11 mouse cellular contexts compared by ENCODE assay signal in genomic region chr9:63711580-63712230, GRCm38 (mm10). TPM values are rescaled to one million over a fixed set of nuclear protein-coding genes. Genes with fewer than 3 reads are reported as not detected.
DNase-seq lines count a peak whose midpoint lies in the region; ATAC-seq and TF ChIP-seq lines count a peak whose summit lies in the region.
"Had no signal": no experiment of that assay in that cellular context is flagged by ENCODE, and none has a peak within 500 bp of the region (broad histone marks: within the 10 kb centered on the region; RNA-seq: fewer than 3 reads in every experiment).

No protein-coding gene starts in this region.

- no peak overlapping the region for H3K9ac ChIP-seq in liver, postnatal 0 days (replicated peaks)
- no peak overlapping the region for H3K9ac ChIP-seq in liver, embryonic 11.5 days (ENCODE audit: low read depth, low read length)

- peaks cover 9% of the 10 kb centered on the region; the same call in 1 of the 2 replicates for H3K36me3 ChIP-seq in liver, postnatal 0 days (replicated peaks; ENCODE audit: insufficient read depth, low read length)
- H3K36me3 ChIP-seq in liver, embryonic 11.5 days (ENCODE audit: control insufficient read depth, insufficient read depth, low read length): peaks cover 4% of the 10 kb centered on the region; the same call in 1 of the 2 replicates

- no peak for TF ChIP-seq EP300 in liver, postnatal 0 days (IDR thresholded peaks at IDR 0.05; ENCODE audit: low read depth)

- H3K9me3 ChIP-seq in liver, postnatal 0 days (ENCODE audit: low read length): no peaks in the 10 kb centered on the region
- H3K9me3 ChIP-seq in liver, embryonic 11.5 days (ENCODE audit: control insufficient read depth, low read length): no peaks in the 10 kb centered on the region

- H3K4me1 ChIP-seq in liver, postnatal 0 days (ENCODE audit: insufficient read depth): peaks cover 33% of the 10 kb centered on the region
- peaks cover 49% of the 10 kb centered on the region for H3K4me1 ChIP-seq in liver, embryonic 11.5 days (replicated peaks; ENCODE audit: control insufficient read depth, insufficient read depth, low read length)

- no peak overlapping the region for H3K4me2 ChIP-seq in liver, postnatal 0 days (ENCODE audit: low read depth, low read length)
- no peak overlapping the region for H3K4me2 ChIP-seq in liver, embryonic 11.5 days

- WGBS in liver, postnatal 0 days (ENCODE audit: insufficient replicate concordance): 73% methylated on average over 13 of the region's 13 CpGs
- 78% methylated on average over 13 of the region's 13 CpGs for WGBS in liver, embryonic 11.5 days

- TF ChIP-seq CTCF in liver, postnatal 0 days (IDR thresholded peaks at IDR 0.05; ENCODE audit: low read depth): no peak

- peak; percentile 29; the same call in 1 of the 2 replicates for ATAC-seq in liver, postnatal 0 days
- no peak for ATAC-seq in liver, embryonic 11.5 days (replicated peaks; ENCODE audit: low FRiP score)
- ATAC-seq in inflammation-experienced regulatory T-cells, adult 6 months: peak; percentile 41
- ATAC-seq in frontal cortex, adult (ENCODE audit: low TSS enrichment): no peak

- H3K27me3 ChIP-seq in liver, postnatal 0 days (ENCODE audit: insufficient read depth, low read length): no peaks in the 10 kb centered on the region
- H3K27me3 ChIP-seq in liver, embryonic 11.5 days (replicated peaks; ENCODE audit: control insufficient read depth, insufficient read depth, low read length): no peaks in the 10 kb centered on the region

- no peak for DNase-seq in liver, postnatal 0 days
- no peak for DNase-seq in liver, embryonic 11.5 days (ENCODE audit: low spot score)
- DNase-seq in adrenal gland, postnatal 14 days: peak; percentile 88
- DNase-seq in naive thymus-derived CD4-positive, alpha-beta T cell, adult 2 months (ENCODE audit: low read depth): peak; percentile 42
- no peak for DNase-seq in right cerebral cortex, postnatal 25 days
- DNase-seq in cerebellum, postnatal 14 days: no peak
- DNase-seq: thymus, postnatal 36 days had no signal

- H3K4me3 ChIP-seq in liver, postnatal 0 days (ENCODE audit: low read depth, low read length): no peak overlapping the region
- H3K4me3 ChIP-seq in liver, embryonic 11.5 days (ENCODE audit: low read depth, low read length): no peak overlapping the region
- H3K4me3 ChIP-seq: forebrain, embryonic 10.5 days; limb, embryonic 10.5 days had no signal

- H3K27ac ChIP-seq in liver, postnatal 0 days (ENCODE audit: low read depth): no peak overlapping the region
- H3K27ac ChIP-seq in liver, embryonic 11.5 days (ENCODE audit: low read depth, low read length): no peak overlapping the region
- H3K27ac ChIP-seq: forebrain, embryonic 10.5 days; limb, embryonic 10.5 days had no signal

RNA-seq across cellular contexts. Expression of gene Smad3, which starts 46.1 kb away (rescaled TPM):
- polyA plus RNA-seq in liver, postnatal 0 days (2015; fragmentation: Nextera tagmentation; extraction: Ambion mirVana): 1.9 and 2.1 TPM in 2 replicates
- 7.2 and 7.3 TPM in 2 replicates for polyA plus RNA-seq in liver, embryonic 11.5 days (2014; fragmentation: Nextera tagmentation; extraction: Ambion mirVana)
- 26.5 and 32.9 TPM in 2 replicates for total RNA-seq in adrenal gland, postnatal 14 days (2021)
- polyA plus RNA-seq in inflammation-experienced regulatory T-cells, adult 6 months (2017; shearing (Covaris generic)): 10 to 100 TPM; 16.5 to 24.6 (median 16.8) TPM

Comparison
In these comparisons a context has a peak if more than half of its experiments do, and no peak if none do; other contexts are left out.
1. ATAC-seq: peak in liver, postnatal 0 days (single experiment) and inflammation-experienced regulatory T-cells, adult 6 months (single experiment); none in liver, embryonic 11.5 days (single experiment) and frontal cortex, adult (single experiment).
2. DNase-seq: peak in adrenal gland, postnatal 14 days (single experiment) and naive thymus-derived CD4-positive, alpha-beta T cell, adult 2 months (single experiment); none in liver, postnatal 0 days (single experiment), liver, embryonic 11.5 days (single experiment), right cerebral cortex, postnatal 25 days (single experiment) and cerebellum, postnatal 14 days (0 of 2).